Mouse (Mus musculus): ENCODE measurements around the gene Tmod1.

GRCm38 (mm10) chr4:46138287-46139222, 99.8 kb downstream of the Tmod1 start, which contains the start of the genes Ncbp1 and Tstd2:
- TF ChIP-seq CTCF (IDR thresholded peaks at IDR 0.05; ENCODE audit: extremely low read depth, insufficient read length, insufficient replicate concordance, low read depth, low read length) (no peak), POLR2A (IDR thresholded peaks at IDR 0.05; ENCODE audit: low read depth, low read length) (peak; percentile 61)

All from small intestine, adult 2 months (tissue).